Mouse (Mus musculus) common myeloid progenitor, adult 5-6 weeks (primary cell): ENCODE results near the gene Barx1. TPM values are rescaled to one million over a fixed set of nuclear protein-coding genes. Genes with fewer than 3 reads are reported as not detected.

Experiments
- ATAC-seq: replicated peaks from 2 replicates; pipeline ENCODE4 v1.8.0; 2016; ENCODE audit warnings: low read depth, mild to moderate bottlenecking, moderate TSS enrichment, inconsistent platforms; ENCODE audit not compliant: poor library complexity, severe bottlenecking
- total RNA-seq: library from RNA; stranded (forward); fragments of 200-1000, 187-1606 nt; gene quantifications from 2 replicates; pipeline ENCODE4 v1.2.3, GENCODE M21; 2017

Gene Barx1
- total RNA-seq, 1 experiment from 2014 or later: not detected

DNA sequence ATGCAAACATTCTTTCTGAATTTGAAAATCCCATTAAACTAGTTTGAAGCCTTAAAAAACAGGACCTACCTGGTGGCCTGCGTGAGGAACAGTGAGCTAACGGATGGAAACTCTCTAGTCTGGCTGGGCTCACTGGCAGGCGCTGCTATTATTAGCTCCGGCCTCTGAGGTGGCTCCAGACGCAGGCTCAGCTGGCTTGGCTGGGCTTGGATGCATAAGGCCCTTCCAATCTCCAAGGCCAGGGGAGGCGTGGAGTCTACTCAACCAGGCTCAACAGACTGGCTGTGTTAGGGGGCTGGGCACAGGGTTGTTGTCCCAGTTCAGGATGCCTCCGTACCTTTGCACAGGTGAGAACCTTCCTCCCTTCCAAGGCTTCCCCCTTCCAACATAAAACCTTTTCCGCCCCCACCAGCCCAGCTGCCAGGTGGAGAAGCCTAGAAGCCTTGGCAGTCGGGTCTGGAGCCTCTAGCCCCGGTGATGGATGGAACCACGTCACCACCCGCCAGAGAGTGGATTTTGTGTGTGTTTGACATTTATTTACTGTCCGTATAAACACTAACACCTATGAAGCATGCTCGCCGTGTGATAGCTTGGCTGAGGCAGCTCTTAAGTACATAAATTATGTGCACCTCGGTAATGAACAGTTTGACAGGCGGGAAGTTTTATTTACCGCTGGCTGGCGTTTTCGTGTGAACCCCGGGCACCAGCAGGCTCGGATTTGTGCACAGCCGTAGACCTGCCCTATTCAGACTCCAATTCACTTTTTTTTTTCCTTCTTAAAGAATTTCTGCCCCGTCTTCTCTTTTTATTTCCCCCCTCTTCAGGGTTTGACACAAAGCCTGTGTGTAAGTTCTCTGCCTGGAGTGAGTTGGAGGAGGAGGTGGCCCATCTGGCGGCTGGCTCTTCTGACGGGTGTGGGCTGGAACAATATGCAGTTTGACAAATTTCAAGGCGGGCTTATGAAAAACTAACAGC, 31.6 kb downstream of the Barx1 start:
- no peak for ATAC-seq

- no peak for ATAC-seq
These were observed 43.7 kb downstream of the Barx1 start for GRCm38 (mm10) chr13:48706385-48706951.

DNA sequence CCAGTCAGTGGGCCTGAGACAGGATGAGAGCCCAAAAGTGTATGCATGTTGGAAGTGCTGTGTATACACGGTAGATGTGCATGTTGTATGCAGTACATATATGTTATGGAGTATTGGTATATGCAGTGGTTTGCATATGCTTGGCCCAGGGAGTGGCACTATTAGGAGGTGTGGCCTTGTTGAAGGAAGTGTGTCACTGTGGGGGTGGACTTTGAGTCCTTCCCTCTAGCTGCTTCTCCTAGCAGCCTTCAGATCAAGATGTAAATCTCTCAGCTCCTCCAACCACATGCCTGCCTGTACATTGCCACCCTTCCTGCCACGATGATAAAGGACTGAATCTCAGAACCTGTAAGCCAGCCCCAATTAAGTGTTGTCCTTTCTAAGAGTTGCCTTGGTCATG, 49.9 kb downstream of the Barx1 start:
- ATAC-seq: no peak

DNA sequence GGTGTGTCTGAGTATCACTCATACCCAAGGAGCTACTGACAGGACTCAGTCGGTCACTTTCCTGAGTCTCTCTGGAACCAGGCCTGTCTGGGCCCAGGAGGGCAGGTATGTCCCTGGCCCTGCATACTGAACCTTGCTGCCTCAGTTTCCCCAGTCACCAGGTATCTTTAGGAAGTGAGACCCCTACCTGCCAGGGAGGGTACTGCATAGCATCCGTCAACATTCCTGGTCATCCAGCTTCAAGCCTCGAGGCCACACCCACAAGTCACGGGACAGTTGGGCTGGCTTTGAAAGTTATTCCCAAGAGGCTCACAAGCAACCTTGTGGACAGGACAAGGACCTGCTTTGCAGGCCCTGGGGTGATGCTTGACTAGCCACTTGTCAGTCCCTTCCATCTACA, 53.3 kb downstream of the Barx1 start:
- ATAC-seq: no peak

Other genes with a start within 250 kb of the Barx1 start
- 12.7 and 12.8 TPM in 2 replicates for gene Zfp169, start 149.5 kb upstream of the Barx1 start, total RNA-seq
- gene A830005F24Rik, start 149.4 kb upstream of the Barx1 start, total RNA-seq: 0.73 TPM in 1 of 2 replicates, not detected in the other
- 3.4 and 4.1 TPM in 2 replicates for gene Ptpdc1, start 37.3 kb upstream of the Barx1 start, total RNA-seq
- 9.0 and 14.3 TPM in 2 replicates for gene Phf2, start 208.1 kb downstream of the Barx1 start, total RNA-seq